Mouse (Mus musculus) olfactory bulb, adult 2 months (tissue): ENCODE data around the gene Daam2.

Experiments used
- CTCF ChIP-seq: fragments of 200-500 bp; IDR thresholded peaks from 2 replicates; pipeline ENCODE4 v1.5.1; 2012; ENCODE audit warnings: low read depth, mild to moderate bottlenecking, low read length, moderate library complexity; ENCODE audit not compliant: insufficient read depth
- POLR2A ChIP-seq: fragments of 200-500 bp; IDR thresholded peaks from 2 replicates; pipeline ENCODE4 v1.6.1; 2012; ENCODE audit warnings: mild to moderate bottlenecking, low read depth, low read length, moderate library complexity; ENCODE audit not compliant: insufficient read depth

GRCm38 (mm10) chr17:49534267-49534719 lies 29.9 kb downstream of the Daam2 start:
- no peak for TF ChIP-seq CTCF
- TF ChIP-seq POLR2A: no peak
